Mouse (Mus musculus) small intestine, adult 2 months (tissue): ENCODE measurements around the gene Hnf1b.

Experiments
- CTCF ChIP-seq: fragments of 200-500 bp; IDR thresholded peaks from 2 replicates; pipeline ENCODE4 v1.5.1; 2012; ENCODE audit warnings: low read depth, mild to moderate bottlenecking, control low read depth, inconsistent platforms, low read length, moderate library complexity, mixed read lengths; ENCODE audit not compliant: insufficient replicate concordance, insufficient read length; ENCODE audit errors: extremely low read depth
- POLR2A ChIP-seq: fragments of 200-500 bp; IDR thresholded peaks from 2 replicates; pipeline ENCODE4 v1.6.1; 2012; ENCODE audit warnings: low read depth, mild to moderate bottlenecking, control low read depth, inconsistent platforms, low read length, moderate library complexity

DNA sequence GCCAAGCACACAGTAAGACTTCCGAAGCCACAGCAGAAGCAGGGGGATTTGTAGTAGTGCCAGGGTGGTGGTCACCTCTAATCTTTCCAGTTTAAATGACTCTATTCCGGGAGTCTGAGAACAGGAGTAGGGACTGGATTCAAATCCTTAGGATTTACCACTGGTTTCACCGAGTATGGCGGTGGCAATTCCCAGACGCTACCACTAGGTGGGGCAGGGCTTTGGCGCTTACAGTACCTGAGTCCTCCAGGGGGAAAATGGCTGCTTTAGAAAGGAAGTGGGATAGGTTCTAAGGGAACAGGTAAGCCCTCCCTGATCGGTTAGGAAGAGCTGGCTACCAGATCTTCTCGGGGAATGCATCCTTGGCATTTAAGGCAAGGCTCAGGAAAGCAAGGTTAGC lies 17.5 kb upstream of the Hnf1b start:
- TF ChIP-seq POLR2A, result no peak
- peak; percentile 71; the same call in 1 of the 2 replicates for TF ChIP-seq CTCF
